Mouse (Mus musculus) myocyte (in vitro differentiated cells): ENCODE results near the gene Gm20388. TPM values are rescaled to one million over a fixed set of nuclear protein-coding genes. Genes with fewer than 3 reads are reported as not detected.

ENCODE experiments used
- H3K27me3 ChIP-seq: one replicate; pipeline ENCODE4 v1.6.1; 2011; ENCODE audit not compliant: control insufficient read depth, insufficient read depth, insufficient read length
- H3K36me3 ChIP-seq: one replicate; pipeline ENCODE4 v1.6.1; 2011; ENCODE audit not compliant: control insufficient read depth, insufficient read depth
- H3K4me2 ChIP-seq: one replicate; pipeline ENCODE4 v1.6.1; 2011; ENCODE audit warnings: low read depth, control low read depth
- H3K4me3 ChIP-seq: one replicate; pipeline ENCODE4 v1.5.1; 2011; ENCODE audit warnings: mild to moderate bottlenecking, control low read depth, moderate library complexity
- H3K79me2 ChIP-seq: one replicate; pipeline ENCODE4 v1.6.1; 2011; ENCODE audit not compliant: control insufficient read depth, insufficient read depth
- H3ac ChIP-seq: one replicate; pipeline ENCODE4 v1.6.1; 2011; ENCODE audit not compliant: control insufficient read depth, insufficient read length
- CEBPB ChIP-seq: IDR thresholded peaks from 2 replicates; pipeline ENCODE4 v1.6.1; 2011; ENCODE audit warnings: mild to moderate bottlenecking, moderate library complexity; ENCODE audit not compliant: poor library complexity, insufficient read depth, severe bottlenecking
- E2F4 ChIP-seq: IDR thresholded peaks from one replicate; pipeline ENCODE4 v1.6.1; 2011; ENCODE audit warnings: mild to moderate bottlenecking, control low read depth, moderate library complexity; ENCODE audit not compliant: insufficient read depth
- MAX ChIP-seq: IDR thresholded peaks from one replicate; pipeline ENCODE4 v1.6.1; 2011; ENCODE audit warnings: low read depth, mild to moderate bottlenecking, control low read depth
- MYOD1 ChIP-seq, 3 experiments: IDR thresholded peaks; one replicate each; pipeline ENCODE4 v1.6.1; 2011; ENCODE audit warnings: control low read depth in 2 of 3, low read depth in 2 of 3, mild to moderate bottlenecking in 2 of 3, moderate library complexity in 1 of 3; ENCODE audit not compliant: insufficient read length in 2 of 3, control insufficient read depth in 1 of 3
- MYOG ChIP-seq, 3 experiments: IDR thresholded peaks; one replicate each; pipeline ENCODE4 v1.6.1; 2011; ENCODE audit warnings: control low read depth in 2 of 3, low read depth in 2 of 3, mild to moderate bottlenecking in 2 of 3; ENCODE audit not compliant: insufficient read length in 2 of 3, control insufficient read depth in 1 of 3, insufficient read depth in 1 of 3
- POLR2A ChIP-seq: IDR thresholded peaks from one replicate; pipeline ENCODE4 v1.6.1; 2011; ENCODE audit warnings: low read depth, mild to moderate bottlenecking, control low read depth, moderate library complexity; ENCODE audit not compliant: insufficient read length
- POLR2AphosphoS2 ChIP-seq: IDR thresholded peaks from one replicate; pipeline ENCODE4 v1.6.1; 2011; ENCODE audit warnings: low read depth, control low read depth; ENCODE audit not compliant: insufficient read length
- REST ChIP-seq: IDR thresholded peaks from one replicate; pipeline ENCODE4 v1.6.1; 2011; ENCODE audit warnings: mild to moderate bottlenecking, control low read depth, moderate library complexity; ENCODE audit not compliant: insufficient read depth, insufficient read length
- SRF ChIP-seq: IDR thresholded peaks from one replicate; pipeline ENCODE4 v1.6.1; 2011; ENCODE audit warnings: low read depth; ENCODE audit not compliant: control insufficient read depth, insufficient read length
- TCF12 ChIP-seq: IDR thresholded peaks from one replicate; pipeline ENCODE4 v1.6.1; 2011; ENCODE audit warnings: mild to moderate bottlenecking, control low read depth; ENCODE audit not compliant: poor library complexity, insufficient read depth, severe bottlenecking
- TCF3 ChIP-seq: IDR thresholded peaks from one replicate; pipeline ENCODE4 v1.6.1; 2011; ENCODE audit warnings: low read depth, control low read depth; ENCODE audit not compliant: insufficient read length
- USF1 ChIP-seq: IDR thresholded peaks from one replicate; pipeline ENCODE4 v1.6.1; 2011; ENCODE audit warnings: low read depth, mild to moderate bottlenecking, control low read depth, moderate library complexity
- polyA plus RNA-seq: library from polyadenylated mRNA; unstranded; fragments of >200 nt; fragmentation: generic; extraction: Trizol; gene quantifications from one replicate; pipeline ENCODE4 v1.2.1, GENCODE M21; 2012; ENCODE audit warnings: missing spikeins

Gene Gm20388
- polyA plus RNA-seq, 1 experiment: 15.3 TPM

DNA sequence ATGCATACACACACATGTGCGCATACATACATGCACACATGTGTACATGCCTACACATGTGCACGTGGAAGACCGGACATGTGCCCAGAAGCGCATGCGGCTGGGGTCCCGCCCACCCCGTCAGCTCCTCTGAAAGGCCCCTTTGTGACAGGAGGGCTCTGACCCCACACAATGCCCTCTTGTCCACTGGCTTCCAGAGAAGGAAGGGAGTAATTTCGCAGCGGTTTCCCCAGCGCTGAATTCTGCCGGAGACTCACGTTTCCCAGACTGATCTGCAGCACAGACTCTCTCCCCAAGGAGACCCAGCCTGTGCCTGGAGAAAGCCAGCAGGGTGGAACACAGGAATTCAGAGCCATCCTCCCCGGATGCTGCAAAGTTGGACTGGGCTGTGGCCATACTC is 1153.0 kb downstream of the Gm20388 start:
- Histone ChIP-seq H3K79me2 (no peaks in the 10 kb centered on the region), H3K36me3 (no peaks in the 10 kb centered on the region), H3K27me3 (peaks cover 72% of the 10 kb centered on the region), H3ac (no peak overlapping the region), H3K4me3 (no peak overlapping the region), H3K4me2 (no peak overlapping the region)
- TF ChIP-seq TCF12: no peak
- no peak for TF ChIP-seq MYOG (IDR thresholded peaks at IDR 0.05; ENCODE audit: control insufficient read depth in 1 of 3, insufficient read depth in 1 of 3, insufficient read length in 2 of 3, low read depth in 2 of 3)

DNA sequence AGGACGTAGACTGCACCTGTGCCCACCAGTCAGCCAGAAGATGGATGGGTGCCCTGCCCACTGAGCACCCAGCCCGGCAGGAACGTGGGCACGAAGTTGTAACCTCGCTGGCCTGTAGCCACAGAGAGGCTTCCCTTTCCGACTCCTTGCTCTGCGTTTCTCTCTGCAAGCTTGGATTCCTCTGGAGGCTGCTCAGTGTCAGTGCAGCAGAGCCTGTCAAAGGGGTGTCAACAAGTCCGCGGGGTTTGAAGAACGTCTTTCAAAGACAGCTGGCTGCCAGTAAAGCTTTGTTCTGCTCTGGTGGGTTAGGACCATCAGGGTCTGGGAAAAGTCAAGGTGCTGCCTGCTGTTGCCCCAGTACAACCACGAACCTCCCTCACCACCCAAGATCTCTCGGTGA is 1160.8 kb downstream of the Gm20388 start:
- TF ChIP-seq TCF12 (no peak), CEBPB (no peak), POLR2AphosphoS2 (no peak), MYOD1 (IDR thresholded peaks at IDR 0.05; ENCODE audit: control insufficient read depth in 1 of 3, insufficient read length in 2 of 3, low read depth in 2 of 3) (peak in 1 of 3 experiments; percentile 50), MAX (no peak), USF1 (no peak), REST (no peak), TCF3 (no peak)
- peaks cover 81% of the 10 kb centered on the region for H3K27me3 ChIP-seq
- H3ac ChIP-seq: no peak overlapping the region
- H3K4me2 ChIP-seq: no peak overlapping the region
- no peak overlapping the region for H3K4me3 ChIP-seq
- no peaks in the 10 kb centered on the region for H3K36me3 ChIP-seq
- H3K79me2 ChIP-seq: no peaks in the 10 kb centered on the region

DNA sequence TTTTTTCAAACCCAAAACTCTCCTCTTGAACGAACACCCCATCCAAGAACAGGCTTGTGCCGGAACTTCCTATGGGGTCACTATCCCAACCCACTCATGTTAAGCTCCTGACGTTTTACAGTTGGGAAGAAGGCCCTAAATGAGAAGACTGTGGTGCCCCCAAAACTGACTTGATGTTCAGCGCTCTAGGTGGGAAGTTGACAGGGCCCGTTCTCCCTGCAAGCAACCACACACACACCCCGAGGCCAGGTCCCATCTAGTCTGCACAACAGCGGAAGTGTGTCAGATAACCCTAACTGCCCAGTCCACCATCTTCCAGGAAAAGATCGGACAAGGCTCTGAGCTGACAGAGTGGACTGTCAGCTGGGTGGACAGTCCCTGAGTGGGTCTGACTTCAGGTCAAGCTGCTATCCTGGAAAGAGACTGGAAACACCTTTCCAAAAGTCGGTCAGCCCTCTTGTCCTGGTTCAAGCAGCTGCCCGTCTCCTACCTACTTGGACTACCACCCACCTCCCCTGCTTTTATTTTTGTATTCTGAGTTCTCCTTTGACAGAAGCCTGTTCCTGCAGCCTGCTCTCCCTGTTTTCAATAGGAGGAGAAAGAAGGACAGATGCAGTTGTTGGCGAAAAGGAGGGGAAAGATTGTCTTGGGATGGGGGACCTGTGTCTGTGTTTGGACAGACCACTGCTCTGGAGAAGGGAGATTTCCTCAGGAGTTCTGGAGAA is 1161.9 kb downstream of the Gm20388 start:
- Histone ChIP-seq H3K27me3 (peaks cover 91% of the 10 kb centered on the region), H3K4me3 (no peak overlapping the region), H3ac (no peak overlapping the region), H3K4me2 (no peak overlapping the region), H3K79me2 (no peaks in the 10 kb centered on the region), H3K36me3 (no peaks in the 10 kb centered on the region)
- no peak for TF ChIP-seq TCF12
- no peak for TF ChIP-seq TCF3
- no peak for TF ChIP-seq POLR2A
- no peak for TF ChIP-seq MYOD1 (IDR thresholded peaks at IDR 0.05; ENCODE audit: control insufficient read depth in 1 of 3, insufficient read length in 2 of 3, low read depth in 2 of 3)
- TF ChIP-seq SRF: no peak
- no peak for TF ChIP-seq CEBPB
- no peak for TF ChIP-seq E2F4
- no peak for TF ChIP-seq MAX
- no peak for TF ChIP-seq REST
- TF ChIP-seq USF1: no peak
- no peak for TF ChIP-seq POLR2AphosphoS2
- no peak for TF ChIP-seq MYOG (IDR thresholded peaks at IDR 0.05; ENCODE audit: control insufficient read depth in 1 of 3, insufficient read depth in 1 of 3, insufficient read length in 2 of 3, low read depth in 2 of 3)

DNA sequence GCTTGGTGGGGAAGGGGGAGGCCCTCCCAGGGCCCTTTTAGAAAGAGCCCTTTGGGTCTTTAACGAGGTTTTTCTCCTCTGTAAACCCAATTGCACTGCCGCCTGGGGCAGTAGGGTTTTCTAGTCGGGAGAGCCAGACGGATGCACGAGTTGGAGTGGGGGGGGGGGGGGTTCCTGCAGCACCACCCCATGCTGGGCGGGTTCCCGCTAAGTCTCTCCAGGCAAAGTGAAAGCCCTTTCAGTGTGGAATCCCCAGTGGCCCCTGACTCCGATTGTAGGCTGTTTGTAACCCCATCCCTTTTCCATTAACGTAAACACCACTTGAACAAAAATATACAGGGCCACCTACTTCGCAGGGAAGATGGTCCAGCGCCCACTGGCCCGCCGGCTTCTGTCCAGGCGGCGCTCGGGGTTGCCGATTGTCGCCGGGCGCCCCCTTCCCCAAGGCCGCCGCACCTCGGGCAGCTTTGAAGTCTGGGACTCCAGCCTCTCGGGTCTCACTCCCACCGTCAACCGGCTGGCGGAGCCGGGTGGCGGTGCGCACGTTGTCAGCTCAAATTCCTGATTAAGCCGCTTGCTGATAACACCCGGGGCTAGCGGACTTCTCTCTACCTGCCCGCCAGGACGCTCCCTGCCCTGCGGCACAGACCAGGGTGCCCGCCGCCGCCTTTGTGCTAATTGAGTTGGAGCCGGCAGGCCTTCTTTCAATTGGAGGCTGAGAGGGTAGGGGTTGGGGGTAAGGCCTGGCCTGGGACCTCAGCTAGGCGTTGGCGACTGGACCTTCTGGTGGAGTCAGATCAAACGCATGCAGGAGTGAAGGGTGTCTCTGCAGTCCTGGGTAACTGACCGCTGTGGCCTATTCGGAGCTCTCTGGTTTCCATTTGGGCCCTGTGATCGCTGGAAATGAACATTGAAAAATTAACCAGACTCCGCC is 1162.8 kb downstream of the Gm20388 start:
- no peak overlapping the region for H3K4me2 ChIP-seq
- H3K36me3 ChIP-seq: no peaks in the 10 kb centered on the region
- H3K4me3 ChIP-seq: no peak overlapping the region

More for the DNA sequence above, 1162.8 kb downstream of the Gm20388 start:
- H3K27me3 ChIP-seq: peaks cover 95% of the 10 kb centered on the region
- H3K79me2 ChIP-seq: no peaks in the 10 kb centered on the region
- TF ChIP-seq SRF: no peak
- TF ChIP-seq CEBPB: no peak
- no peak for TF ChIP-seq MAX
- TF ChIP-seq TCF12: no peak
- TF ChIP-seq E2F4: no peak
- TF ChIP-seq REST: no peak
- TF ChIP-seq TCF3: no peak
- TF ChIP-seq MYOG (IDR thresholded peaks at IDR 0.05; ENCODE audit: control insufficient read depth in 1 of 3, insufficient read depth in 1 of 3, insufficient read length in 2 of 3, low read depth in 2 of 3): no peak
- TF ChIP-seq POLR2AphosphoS2: no peak
- no peak for TF ChIP-seq MYOD1 (IDR thresholded peaks at IDR 0.05; ENCODE audit: control insufficient read depth in 1 of 3, insufficient read length in 2 of 3, low read depth in 2 of 3)
- TF ChIP-seq USF1: no peak
- no peak for TF ChIP-seq POLR2A
- H3ac ChIP-seq: no peak overlapping the region
